Mouse (Mus musculus) small intestine, adult 2 months (tissue): Measurements from ENCODE around the gene Icam1.

ENCODE experiments used
- CTCF ChIP-seq: fragments of 200-500 bp; IDR thresholded peaks from 2 replicates; pipeline ENCODE4 v1.5.1; 2012; ENCODE audit warnings: low read depth, mild to moderate bottlenecking, control low read depth, inconsistent platforms, low read length, moderate library complexity, mixed read lengths; ENCODE audit not compliant: insufficient replicate concordance, insufficient read length; ENCODE audit errors: extremely low read depth
- POLR2A ChIP-seq: fragments of 200-500 bp; IDR thresholded peaks from 2 replicates; pipeline ENCODE4 v1.6.1; 2012; ENCODE audit warnings: low read depth, mild to moderate bottlenecking, control low read depth, inconsistent platforms, low read length, moderate library complexity

DNA sequence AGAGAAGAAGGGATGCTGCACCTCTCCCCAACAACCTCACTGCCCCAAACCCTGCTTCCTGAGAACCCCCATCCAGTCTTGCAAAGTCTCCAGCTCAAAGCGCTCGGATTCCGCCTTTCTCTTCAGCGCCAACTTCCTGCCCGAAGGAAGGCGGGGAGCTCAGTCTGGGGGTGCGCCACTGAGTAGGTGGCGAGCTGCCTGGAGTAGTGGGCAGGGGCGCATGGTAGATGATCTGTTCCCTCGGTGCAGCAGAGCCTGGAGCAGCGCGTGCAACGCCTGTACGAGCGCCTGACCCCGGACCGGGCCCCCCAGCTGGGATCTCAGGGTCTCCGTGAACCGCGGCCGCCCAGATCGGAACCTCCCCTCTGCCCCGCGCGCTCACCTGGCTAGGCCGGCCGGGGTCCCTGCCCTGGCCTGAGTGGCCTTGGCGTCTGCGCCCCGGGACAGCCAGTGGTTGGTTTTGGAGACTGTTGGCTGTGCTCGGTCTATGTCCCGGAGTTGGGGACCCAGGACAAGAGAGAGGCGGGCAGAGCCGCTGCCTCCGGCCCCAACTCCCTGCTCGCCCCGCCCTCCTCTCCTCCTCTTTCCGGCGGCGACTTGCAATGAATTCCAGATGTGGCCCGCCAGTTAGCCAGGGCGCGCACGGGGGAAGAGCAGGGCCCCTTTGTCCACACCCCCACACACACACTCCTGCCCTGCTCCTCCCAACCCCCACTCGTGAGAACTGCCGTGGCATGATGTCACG lies 39.4 kb upstream of the Icam1 start, which contains the start of gene S1pr2:
- TF ChIP-seq CTCF (no peak), POLR2A (peak; percentile 43; the same call in 1 of the 2 replicates)
